Mouse (Mus musculus): ENCODE measurements around the gene Acot10.

DNA sequence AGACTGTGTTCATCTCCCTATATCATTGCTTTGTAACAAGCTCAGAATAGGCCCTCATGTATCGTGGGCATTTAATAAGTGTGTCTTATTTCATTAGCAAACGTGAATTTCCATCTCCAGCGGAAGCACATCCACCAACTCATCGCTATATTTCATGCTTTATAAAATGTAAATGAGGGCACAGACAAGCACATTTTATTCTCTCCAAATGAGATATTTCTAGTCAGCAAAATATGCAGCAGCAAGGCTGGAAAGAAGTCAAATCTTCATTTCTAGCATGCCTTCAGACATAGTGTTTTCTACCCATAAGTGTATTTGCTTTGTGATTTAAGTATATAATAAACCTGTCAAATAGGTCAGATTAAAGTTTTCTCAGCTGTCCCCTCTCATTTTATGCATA lies 45.3 kb upstream of the Acot10 start:
- no peak for TF ChIP-seq MAFK (IDR thresholded peaks at IDR 0.05; ENCODE audit: insufficient read depth, low read depth, low read length)
- TF ChIP-seq ZC3H11A (IDR thresholded peaks at IDR 0.05; ENCODE audit: borderline replicate concordance, low read depth, low read length) = no peak
